Mouse (Mus musculus): ENCODE results near the gene Dctn1. TPM values are rescaled to one million over a fixed set of nuclear protein-coding genes. Genes with fewer than 3 reads are reported as not detected.
A peak's percentile ranks its signal among the peaks of the same experiment; 100 is the strongest.

Gene Dctn1
- polyA plus RNA-seq, 1 experiment from 2014 or later: 24.1 TPM

- peaks cover 78% of the 10 kb centered on the region for H3K27me3 ChIP-seq
- no peaks in the 10 kb centered on the region for H3K9me3 ChIP-seq (replicated peaks)
- H3K4me1 ChIP-seq (replicated peaks): peaks cover 6% of the 10 kb centered on the region; the same call in 1 of the 2 replicates
- WGBS (ENCODE audit: insufficient replicate concordance): 9% methylated on average over 14 of the region's 14 CpGs
- ATAC-seq (ENCODE audit: insufficient read depth): no peak
- H3K4me3 ChIP-seq (replicated peaks): no peak overlapping the region
- no peaks in the 10 kb centered on the region for H3K36me3 ChIP-seq (replicated peaks)
- no peak overlapping the region for H3K9ac ChIP-seq
- H3K27ac ChIP-seq (replicated peaks): no peak overlapping the region
- H3K4me2 ChIP-seq: peak overlapping the region; percentile 41
These were observed 68.6 kb downstream of the Dctn1 start for GRCm38 (mm10) chr6:83234280-83234741.

- no peak overlapping the region for H3K9ac ChIP-seq
- H3K36me3 ChIP-seq (replicated peaks): no peaks in the 10 kb centered on the region
- peaks cover 6% of the 10 kb centered on the region; the same call in 1 of the 2 replicates for H3K4me1 ChIP-seq (replicated peaks)
- H3K4me2 ChIP-seq: no peak overlapping the region
- H3K27ac ChIP-seq (replicated peaks): no peak overlapping the region
- ATAC-seq (ENCODE audit: insufficient read depth): no peak
- peaks cover 92% of the 10 kb centered on the region for H3K27me3 ChIP-seq
- 11% methylated on average over 9 of the region's 9 CpGs for WGBS (ENCODE audit: insufficient replicate concordance)
- no peaks in the 10 kb centered on the region for H3K9me3 ChIP-seq (replicated peaks)
- H3K4me3 ChIP-seq (replicated peaks): no peak overlapping the region
These were observed 71.4 kb downstream of the Dctn1 start for GRCm38 (mm10) chr6:83237123-83237522.

GRCm38 (mm10) chr6:83244422-83245061, 78.8 kb downstream of the Dctn1 start:
- WGBS (ENCODE audit: insufficient replicate concordance): 66% methylated on average over 10 of the region's 10 CpGs
- H3K27ac ChIP-seq (replicated peaks): peak overlapping the region; percentile 58; the same call in 1 of the 2 replicates

GRCm38 (mm10) chr6:83245134-83245533, 79.4 kb downstream of the Dctn1 start:
- WGBS (ENCODE audit: insufficient replicate concordance): 88% methylated on average over 6 of the region's 6 CpGs
- Histone ChIP-seq H3K4me2 (no peak overlapping the region), H3K27ac (replicated peaks) (peak overlapping the region; percentile 91), H3K4me3 (replicated peaks) (no peak overlapping the region), H3K27me3 (peaks cover 21% of the 10 kb centered on the region), H3K9ac (no peak overlapping the region), H3K4me1 (replicated peaks) (peaks cover 36% of the 10 kb centered on the region), H3K36me3 (replicated peaks) (no peaks in the 10 kb centered on the region), H3K9me3 (replicated peaks) (no peaks in the 10 kb centered on the region)
- no peak for ATAC-seq (ENCODE audit: insufficient read depth)

More at GRCm38 (mm10) chr6:83244422-83245061, 78.8 kb downstream of the Dctn1 start:
- Histone ChIP-seq H3K4me1 (replicated peaks) (peaks cover 36% of the 10 kb centered on the region), H3K4me2 (no peak overlapping the region), H3K36me3 (replicated peaks) (no peaks in the 10 kb centered on the region), H3K4me3 (replicated peaks) (no peak overlapping the region), H3K27me3 (peaks cover 27% of the 10 kb centered on the region), H3K9me3 (replicated peaks) (no peaks in the 10 kb centered on the region), H3K9ac (no peak overlapping the region)
- ATAC-seq (ENCODE audit: insufficient read depth): no peak

- no peaks in the 10 kb centered on the region for H3K9me3 ChIP-seq (replicated peaks)
- peaks cover 13% of the 10 kb centered on the region for H3K27me3 ChIP-seq
- H3K36me3 ChIP-seq (replicated peaks): no peaks in the 10 kb centered on the region
- H3K27ac ChIP-seq (replicated peaks): peak overlapping the region; percentile 91
- ATAC-seq (ENCODE audit: insufficient read depth): peak; percentile 99
- peaks cover 36% of the 10 kb centered on the region for H3K4me1 ChIP-seq (replicated peaks)
- peak overlapping the region; percentile 46 for H3K4me2 ChIP-seq
- H3K9ac ChIP-seq: peak overlapping the region; percentile 22
- H3K4me3 ChIP-seq (replicated peaks): peak overlapping the region; percentile 53
- WGBS (ENCODE audit: insufficient replicate concordance): 73% methylated on average over 1 of the region's 1 CpGs
These were observed 80.3 kb downstream of the Dctn1 start for GRCm38 (mm10) chr6:83245997-83246396.

GRCm38 (mm10) chr6:83246750-83247149, 81.0 kb downstream of the Dctn1 start:
- WGBS (ENCODE audit: insufficient replicate concordance): 72% methylated on average over 4 of the region's 4 CpGs
- ATAC-seq (ENCODE audit: insufficient read depth): peak; percentile 51
- H3K27me3 ChIP-seq: peaks cover 5% of the 10 kb centered on the region
- peak overlapping the region; percentile 91 for H3K27ac ChIP-seq (replicated peaks)
- H3K36me3 ChIP-seq (replicated peaks): no peaks in the 10 kb centered on the region
- no peaks in the 10 kb centered on the region for H3K9me3 ChIP-seq (replicated peaks)
- peak overlapping the region; percentile 46 for H3K4me2 ChIP-seq
- peaks cover 36% of the 10 kb centered on the region for H3K4me1 ChIP-seq (replicated peaks)
- H3K4me3 ChIP-seq (replicated peaks): peak overlapping the region; percentile 53
- peak overlapping the region; percentile 22; the same call in 1 of the 2 replicates for H3K9ac ChIP-seq

- H3K9me3 ChIP-seq (replicated peaks): no peaks in the 10 kb centered on the region
- peak; percentile 62 for ATAC-seq (ENCODE audit: insufficient read depth)
- H3K4me2 ChIP-seq: peak overlapping the region; percentile 46
- WGBS (ENCODE audit: insufficient replicate concordance): 82% methylated on average over 2 of the region's 2 CpGs
- H3K27ac ChIP-seq (replicated peaks): peak overlapping the region; percentile 91
- H3K4me3 ChIP-seq (replicated peaks): peak overlapping the region; percentile 53
- H3K27me3 ChIP-seq: peaks cover 1% of the 10 kb centered on the region; the same call in 1 of the 2 replicates
- no peaks in the 10 kb centered on the region for H3K36me3 ChIP-seq (replicated peaks)
- H3K4me1 ChIP-seq (replicated peaks): peaks cover 36% of the 10 kb centered on the region
- peak overlapping the region; percentile 26; the same call in 1 of the 2 replicates for H3K9ac ChIP-seq
These were observed 81.4 kb downstream of the Dctn1 start for GRCm38 (mm10) chr6:83247153-83247552.

Other genes with a start within 250 kb of the Dctn1 start
- 0.06 and 0.10 TPM in 2 replicates for gene Sema4f, start 226.2 kb upstream of the Dctn1 start, polyA plus RNA-seq (2015; fragmentation: Nextera tagmentation; extraction: Ambion mirVana)
- 11.0 and 12.3 TPM in 2 replicates for gene M1ap, start 219.0 kb upstream of the Dctn1 start, polyA plus RNA-seq (2015; fragmentation: Nextera tagmentation; extraction: Ambion mirVana)
- 19.9 and 21.1 TPM in 2 replicates for gene Dok1, start 132.4 kb upstream of the Dctn1 start, polyA plus RNA-seq (2015; fragmentation: Nextera tagmentation; extraction: Ambion mirVana)
- gene Loxl3, start 131.7 kb upstream of the Dctn1 start, polyA plus RNA-seq (2015; fragmentation: Nextera tagmentation; extraction: Ambion mirVana): 1.7 and 2.1 TPM in 2 replicates
- 189 and 201 TPM in 2 replicates for gene Aup1, start 111.4 kb upstream of the Dctn1 start, polyA plus RNA-seq (2015; fragmentation: Nextera tagmentation; extraction: Ambion mirVana)
- 87.9 and 93.6 TPM in 2 replicates for gene Htra2, start 110.6 kb upstream of the Dctn1 start, polyA plus RNA-seq (2015; fragmentation: Nextera tagmentation; extraction: Ambion mirVana)
- gene Dqx1, start 108.1 kb upstream of the Dctn1 start, polyA plus RNA-seq (2015; fragmentation: Nextera tagmentation; extraction: Ambion mirVana): 6.8 and 7.8 TPM in 2 replicates
- gene Tlx2, start 95.6 kb upstream of the Dctn1 start, polyA plus RNA-seq (2015; fragmentation: Nextera tagmentation; extraction: Ambion mirVana): not detected in 2 replicates
- 18.6 and 18.7 TPM in 2 replicates for gene Pcgf1, start 88.1 kb upstream of the Dctn1 start, polyA plus RNA-seq (2015; fragmentation: Nextera tagmentation; extraction: Ambion mirVana)
- gene Lbx2, start 79.6 kb upstream of the Dctn1 start, polyA plus RNA-seq (2015; fragmentation: Nextera tagmentation; extraction: Ambion mirVana): 0.38 and 0.39 TPM in 2 replicates
- gene Ccdc142, start 64.3 kb upstream of the Dctn1 start, polyA plus RNA-seq (2015; fragmentation: Nextera tagmentation; extraction: Ambion mirVana): 0.93 and 1.0 TPM in 2 replicates
- gene Gm42688, start 64.3 kb upstream of the Dctn1 start, polyA plus RNA-seq (2015; fragmentation: Nextera tagmentation; extraction: Ambion mirVana): 1.1 and 1.4 TPM in 2 replicates
- 70.4 and 72.6 TPM in 2 replicates for gene Mrpl53, start 56.9 kb upstream of the Dctn1 start, polyA plus RNA-seq (2015; fragmentation: Nextera tagmentation; extraction: Ambion mirVana)
- 37.0 and 39.9 TPM in 2 replicates for gene Mogs, start 50.4 kb upstream of the Dctn1 start, polyA plus RNA-seq (2015; fragmentation: Nextera tagmentation; extraction: Ambion mirVana)
- 29.6 and 30.2 TPM in 2 replicates for gene Wbp1, start 44.4 kb upstream of the Dctn1 start, polyA plus RNA-seq (2015; fragmentation: Nextera tagmentation; extraction: Ambion mirVana)
- 5.0 and 5.3 TPM in 2 replicates for gene Ino80b, start 40.5 kb upstream of the Dctn1 start, polyA plus RNA-seq (2015; fragmentation: Nextera tagmentation; extraction: Ambion mirVana)
- gene Rtkn, start 30.5 kb upstream of the Dctn1 start, polyA plus RNA-seq (2015; fragmentation: Nextera tagmentation; extraction: Ambion mirVana): 12.1 and 17.9 TPM in 2 replicates
- 0.35 and 0.59 TPM in 2 replicates for gene Wdr54, start 9.5 kb upstream of the Dctn1 start, polyA plus RNA-seq (2015; fragmentation: Nextera tagmentation; extraction: Ambion mirVana)
- 0.10 and 0.17 TPM in 2 replicates for gene 1700003E16Rik, start 9.5 kb upstream of the Dctn1 start, polyA plus RNA-seq (2015; fragmentation: Nextera tagmentation; extraction: Ambion mirVana)
- 1.1 TPM in 2 replicates for gene Slc4a5, start 53.9 kb downstream of the Dctn1 start, polyA plus RNA-seq (2015; fragmentation: Nextera tagmentation; extraction: Ambion mirVana)
- gene Mthfd2, start 160.0 kb downstream of the Dctn1 start, polyA plus RNA-seq (2015; fragmentation: Nextera tagmentation; extraction: Ambion mirVana): 61.6 and 67.8 TPM in 2 replicates
- gene Mob1a, start 160.1 kb downstream of the Dctn1 start, polyA plus RNA-seq (2015; fragmentation: Nextera tagmentation; extraction: Ambion mirVana): 34.9 and 35.9 TPM in 2 replicates
- 204 and 248 TPM in 2 replicates for gene Bola3, start 183.2 kb downstream of the Dctn1 start, polyA plus RNA-seq (2015; fragmentation: Nextera tagmentation; extraction: Ambion mirVana)

Measured in liver, embryonic 15.5 days (tissue).